8 mouse cellular contexts compared by ENCODE assay signal in genomic region chr16:22265849-22266376, GRCm38 (mm10). TPM values are rescaled to one million over a fixed set of nuclear protein-coding genes. Genes with fewer than 3 reads are reported as not detected.
DNase-seq lines count a peak whose midpoint lies in the region; ATAC-seq and TF ChIP-seq lines count a peak whose summit lies in the region.

Gene Tra2b, minus strand, starts transcription at chr16:22266005.

- peak within 1 kb of the TSS; percentile 69 for H3K4me3 ChIP-seq in hindbrain, embryonic 14.5 days (replicated peaks; ENCODE audit: low read length)

- POLR2A ChIA-PET in Patski (lab: Charles Lee), result no interaction called here

- peak within 1 kb of the TSS; percentile 84 for H3K4me2 ChIP-seq in hindbrain, embryonic 14.5 days (replicated peaks)

- H3K4me1 ChIP-seq in hindbrain, embryonic 14.5 days (replicated peaks; ENCODE audit: control insufficient read depth, insufficient read depth, low read length), result peaks cover 26% of the 10 kb centered on the region

- CTCF ChIA-PET in Patski (lab: Charles Lee), result interaction anchor here (1.0 to 1.5 kb wide), 2 partner anchors 71 to 163 kb away, joined by 3 to 4 read pairs; no protein-coding TSS in a partner anchor

- peak; percentile 76 for DNase-seq in Patski (ENCODE audit: low read depth, low spot score)
- DNase-seq in cerebellum, postnatal 14 days, result peak; percentile 98
- DNase-seq in frontal cortex, postnatal 25 days (ENCODE audit: low spot score in 2 of 2), result peak; percentile 84 to 95
- peak; percentile 99 for DNase-seq in hindbrain, embryonic 14.5 days (ENCODE audit: low spot score)
- DNase-seq in layer of hippocampus, postnatal 36 days, result peak; percentile 97
- DNase-seq in lung, postnatal 36 days, result peak; percentile 97
- DNase-seq in retina, postnatal 1 day, result peak; percentile 99
- peak; percentile 87 to 96 for DNase-seq in urinary bladder, adult 18-20 months (ENCODE audit: low spot score in 2 of 2)

- peak within 1 kb of the TSS; percentile 96 for H3K27ac ChIP-seq in hindbrain, embryonic 14.5 days

- H3K27me3 ChIP-seq in Patski, result no peaks in the 10 kb centered on the region
- no peaks in the 10 kb centered on the region for H3K27me3 ChIP-seq in hindbrain, embryonic 14.5 days (ENCODE audit: control insufficient read depth, insufficient read depth, low read length)

- in situ Hi-C loops in Patski (cut with MboI; ENCODE audit: low pct_unique_long_range_greater_than_20kb), result loop anchor here (10.0 to 25.0 kb wide), 2 partner anchors 161 to 1554 kb away; partner anchors contain the start of genes Clcn2 and Polr2h

- no peaks in the 10 kb centered on the region for H3K36me3 ChIP-seq in hindbrain, embryonic 14.5 days (replicated peaks; ENCODE audit: control insufficient read depth, insufficient read depth)

- peak within 1 kb of the TSS; percentile 83 for H3K9ac ChIP-seq in hindbrain, embryonic 14.5 days

- no peak for TF ChIP-seq CTCF in Patski (IDR thresholded peaks at IDR 0.05)

- peak; percentile 91 for ATAC-seq in Patski
- ATAC-seq in hindbrain, embryonic 14.5 days (ENCODE audit: low FRiP score), result peak; percentile 98

- H3K9me3 ChIP-seq in hindbrain, embryonic 14.5 days (ENCODE audit: control insufficient read depth, low read length), result no peaks in the 10 kb centered on the region

- WGBS in hindbrain, embryonic 14.5 days, result under 1% methylated on average over 33 of the region's 38 CpGs

RNA-seq across cellular contexts. Expression of gene Tra2b, which starts in this region (rescaled TPM):
- polyA plus RNA-seq in Patski (2021), result 108 TPM
- 222 and 239 TPM in 2 replicates for polyA plus RNA-seq in hindbrain, embryonic 14.5 days (2014; fragmentation: Nextera tagmentation; extraction: Ambion mirVana)
- 10 to 100 TPM; 80.7 to 91.2 TPM for total RNA-seq in layer of hippocampus, postnatal 36 days (2021)

Comparison
In these comparisons a context has a peak if more than half of its experiments do, and no peak if none do; other contexts are left out.
1. Peak in every context shown above with its lines: DNase-seq, ATAC-seq, H3K4me3 ChIP-seq and H3K27ac ChIP-seq.